Mouse (Mus musculus): ENCODE data around the gene Cers6. TPM values are rescaled to one million over a fixed set of nuclear protein-coding genes. Genes with fewer than 3 reads are reported as not detected.
A peak's percentile ranks its signal among the peaks of the same experiment; 100 is the strongest.

Gene Cers6
- total RNA-seq, 4 experiments from 2014 or later = 4.8 to 8.8 (median 5.7) TPM

DNA sequence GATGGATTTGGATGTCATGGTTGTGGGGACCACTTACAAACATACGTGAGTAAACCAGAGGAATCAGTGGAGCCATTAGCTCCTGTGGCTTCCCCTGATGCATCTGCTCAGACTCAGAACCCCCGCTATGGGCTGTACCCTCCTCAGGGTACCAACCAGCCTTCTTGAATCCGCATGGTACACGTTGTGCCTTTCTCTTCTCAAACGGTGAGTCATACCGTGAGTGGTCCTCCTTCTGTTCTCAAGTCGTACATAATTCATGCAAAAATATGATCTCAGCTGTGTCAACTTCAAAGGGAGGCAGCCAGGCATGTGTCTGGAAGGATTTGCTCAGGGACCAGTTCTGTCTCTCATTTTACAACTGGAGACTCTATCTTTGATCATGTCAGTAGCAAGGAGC is 23.3 kb downstream of the Cers6 start:
- no peak for DNase-seq

DNA sequence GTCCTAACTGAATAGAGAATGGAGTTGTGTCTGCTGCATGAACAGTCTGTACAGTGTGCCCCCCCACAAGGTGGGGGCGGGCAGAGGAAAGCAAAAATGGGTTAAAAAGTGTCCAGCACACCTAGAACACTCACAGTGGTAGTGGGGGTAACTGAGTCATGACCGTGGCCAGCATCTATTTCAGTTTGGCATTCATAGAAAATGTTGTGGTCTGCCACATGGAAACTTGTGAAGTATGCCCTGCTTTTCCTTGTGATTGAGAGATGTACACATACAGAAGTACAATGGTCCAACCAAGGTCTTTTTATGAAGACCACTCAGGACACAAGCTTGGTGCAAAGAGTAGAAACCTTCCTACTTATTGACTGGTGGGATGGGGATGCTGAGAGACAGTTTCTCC is 24.0 kb downstream of the Cers6 start:
- DNase-seq = no peak

DNA sequence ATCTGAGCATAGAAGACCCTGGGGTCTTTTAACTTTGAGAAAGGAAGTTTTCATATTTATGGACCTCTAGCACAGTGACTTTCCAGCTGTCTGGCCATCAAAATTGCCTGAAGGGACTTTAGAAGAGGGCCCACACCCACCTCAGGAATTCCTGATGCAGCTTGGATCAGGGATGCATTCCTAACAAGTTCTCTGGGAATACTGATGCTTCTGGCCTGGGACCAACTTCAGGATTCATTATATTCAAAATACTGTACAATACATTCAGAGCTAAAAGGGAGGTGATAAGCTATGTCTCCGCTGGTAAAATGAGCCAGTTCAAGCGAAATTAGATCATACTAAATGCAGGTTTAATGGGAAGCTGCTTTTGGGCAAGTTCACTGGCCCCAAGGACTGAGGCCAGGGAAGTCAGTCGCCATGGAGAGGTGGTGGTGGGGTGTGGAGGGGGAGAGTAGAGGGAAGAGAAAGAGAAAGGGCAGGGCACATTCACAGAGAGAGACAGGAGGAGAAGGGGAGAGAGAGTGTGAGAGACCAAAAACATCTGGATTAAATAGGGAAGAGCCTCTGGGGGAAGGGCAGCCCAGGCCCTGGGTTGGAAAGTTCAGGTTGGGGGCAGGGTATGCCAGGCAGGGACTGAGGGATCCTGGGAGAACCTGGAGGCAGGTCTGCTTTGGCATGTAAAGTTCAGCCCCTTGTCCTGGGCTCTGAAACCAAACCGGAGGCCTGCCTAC is 24.7 kb downstream of the Cers6 start:
- DNase-seq = no peak

DNA sequence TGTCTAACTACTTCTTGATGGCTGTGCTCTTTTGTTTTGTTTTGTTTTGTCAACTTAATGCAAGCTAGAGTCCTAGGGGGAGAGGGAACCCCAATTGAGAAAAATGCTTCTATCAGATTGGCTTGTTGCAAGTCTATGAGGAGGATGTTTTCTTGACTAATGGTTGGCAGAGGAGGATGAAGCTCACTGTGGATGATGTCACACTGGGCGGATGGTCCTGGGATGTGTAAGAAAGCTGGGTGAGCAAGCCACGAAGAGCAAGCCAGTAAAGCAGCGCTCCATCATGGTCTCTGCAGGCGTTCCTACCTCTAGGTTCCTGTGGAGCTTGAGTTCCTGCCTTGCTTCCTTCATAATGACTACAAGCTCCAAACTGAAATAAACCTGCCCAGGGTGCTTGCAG is 25.4 kb downstream of the Cers6 start:
- no peak for DNase-seq

DNA sequence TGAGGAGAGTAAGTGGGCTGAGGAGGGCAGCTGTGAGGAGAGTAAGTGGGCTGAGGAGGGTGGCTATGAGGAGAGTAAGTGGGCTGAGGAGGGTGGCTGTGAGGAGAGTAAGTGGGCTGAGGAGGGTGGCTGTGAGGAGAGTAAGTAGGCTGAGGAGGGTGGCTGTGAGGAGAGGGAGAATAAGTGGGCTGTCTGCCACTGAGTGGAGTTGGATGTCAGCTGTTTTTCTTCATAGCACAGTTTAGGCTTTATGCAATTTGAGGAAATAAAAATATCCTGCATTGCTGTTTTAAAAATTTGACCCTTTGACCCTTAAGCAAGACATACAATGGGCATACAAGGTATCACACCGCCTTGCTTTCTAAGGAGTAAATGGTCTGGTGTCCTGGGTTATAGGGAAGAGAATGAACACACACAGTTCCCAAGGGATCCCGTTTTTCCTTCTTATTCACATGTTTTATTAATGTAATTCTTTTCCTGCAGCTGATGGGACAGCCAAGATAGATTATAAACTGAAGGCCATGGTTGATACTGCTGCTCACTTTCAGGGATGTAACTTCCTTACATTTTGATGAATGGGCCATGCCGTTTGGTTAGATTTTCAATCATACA is 27.0 kb downstream of the Cers6 start:
- DNase-seq = no peak

DNA sequence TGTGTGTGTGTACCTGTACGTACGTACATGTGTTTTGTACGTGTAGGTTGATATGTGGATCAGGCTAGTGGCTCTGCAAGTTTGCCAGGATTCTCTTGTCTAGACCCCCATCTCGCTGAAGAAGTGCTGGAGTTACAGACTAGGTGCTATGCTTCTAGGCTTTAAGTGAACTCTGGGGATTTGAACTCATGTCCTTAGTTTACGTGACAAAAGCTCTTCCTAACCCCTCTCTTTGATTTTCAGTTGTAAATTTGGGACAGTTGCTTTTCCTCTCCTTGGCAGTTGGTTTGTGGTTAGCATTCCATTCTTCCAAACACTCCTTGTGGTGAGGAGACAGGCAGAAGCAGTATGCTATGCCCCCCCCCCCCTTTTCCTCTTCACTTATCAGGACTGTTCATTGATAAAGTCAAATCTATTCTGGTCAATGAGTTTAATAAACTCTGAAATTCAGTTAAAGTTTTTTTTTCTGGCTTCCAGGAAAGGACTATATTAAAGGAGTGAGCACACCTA is 28.5 kb downstream of the Cers6 start:
- DNase-seq = no peak

DNA sequence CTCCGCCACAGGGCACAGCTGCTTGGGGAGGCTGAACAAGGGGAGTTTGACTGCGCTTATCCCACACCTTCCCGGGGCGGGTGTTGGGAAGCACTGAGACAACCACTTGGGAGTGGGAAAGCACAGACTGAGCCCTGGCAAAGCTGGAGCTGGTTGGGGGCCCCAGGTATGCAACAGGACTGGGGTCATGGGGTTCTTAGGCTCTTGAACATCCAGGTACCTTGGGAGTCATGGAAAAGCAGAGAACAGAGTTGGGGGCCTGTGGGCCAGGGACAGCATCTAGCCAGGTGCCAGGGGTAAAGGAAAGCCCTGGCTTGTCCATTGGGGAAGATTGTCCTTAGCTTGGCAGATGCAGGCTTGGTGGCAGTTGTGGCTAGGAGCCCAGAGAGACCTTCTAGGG is 31.2 kb downstream of the Cers6 start:
- no peak for DNase-seq

DNA sequence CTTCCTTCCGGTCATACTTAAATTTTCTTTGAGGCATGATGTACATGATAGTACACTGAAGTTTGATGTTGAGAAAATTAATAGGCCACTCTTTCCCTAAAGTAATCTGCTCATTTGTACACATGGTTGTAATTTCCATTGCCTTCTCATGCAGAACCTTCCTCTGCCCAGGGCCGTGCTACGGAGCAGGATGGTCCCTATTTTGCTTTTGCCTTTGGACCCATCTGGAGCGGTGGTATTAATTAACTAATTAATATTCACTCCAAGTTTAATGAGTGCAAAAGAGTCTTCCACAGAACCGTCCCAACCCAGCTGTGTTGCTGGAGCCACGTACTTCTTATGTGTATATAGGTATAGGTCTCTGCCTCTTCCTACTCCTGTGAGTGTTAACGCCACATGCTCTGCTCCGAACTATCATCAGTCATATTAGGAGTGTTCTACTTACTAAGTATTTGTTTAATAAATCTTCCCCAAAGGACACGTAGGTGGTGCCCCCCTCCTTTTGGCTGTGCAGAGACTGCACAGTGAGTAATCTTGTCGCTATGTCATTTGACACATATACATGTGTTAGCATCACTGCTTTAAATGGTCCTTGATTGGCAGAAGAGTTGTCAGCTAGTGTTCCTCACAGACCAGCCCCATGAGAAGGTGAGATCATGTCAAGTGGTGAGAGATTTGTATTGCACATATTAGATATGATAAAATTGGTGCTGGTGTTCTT is 34.0 kb downstream of the Cers6 start:
- no peak for DNase-seq

DNA sequence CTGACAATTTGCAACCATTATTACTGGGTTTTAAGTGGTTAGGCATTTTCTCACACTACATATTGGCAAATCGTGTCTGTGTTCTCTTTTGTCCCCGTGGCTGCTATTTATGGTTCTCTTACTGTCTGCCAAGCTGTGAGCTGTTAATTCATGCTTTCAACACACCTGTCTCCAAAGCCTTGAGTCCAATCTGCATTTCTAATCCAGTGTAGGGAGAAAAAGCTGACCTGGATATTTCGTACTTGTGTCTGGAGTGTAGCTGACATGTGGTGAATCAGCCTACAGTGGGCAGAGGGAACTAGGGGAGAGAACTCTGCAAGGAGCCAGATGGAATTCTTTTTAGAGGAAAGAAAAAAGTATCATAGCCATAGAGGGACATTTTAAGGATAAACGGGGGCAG is 35.0 kb downstream of the Cers6 start:
- no peak for DNase-seq

DNA sequence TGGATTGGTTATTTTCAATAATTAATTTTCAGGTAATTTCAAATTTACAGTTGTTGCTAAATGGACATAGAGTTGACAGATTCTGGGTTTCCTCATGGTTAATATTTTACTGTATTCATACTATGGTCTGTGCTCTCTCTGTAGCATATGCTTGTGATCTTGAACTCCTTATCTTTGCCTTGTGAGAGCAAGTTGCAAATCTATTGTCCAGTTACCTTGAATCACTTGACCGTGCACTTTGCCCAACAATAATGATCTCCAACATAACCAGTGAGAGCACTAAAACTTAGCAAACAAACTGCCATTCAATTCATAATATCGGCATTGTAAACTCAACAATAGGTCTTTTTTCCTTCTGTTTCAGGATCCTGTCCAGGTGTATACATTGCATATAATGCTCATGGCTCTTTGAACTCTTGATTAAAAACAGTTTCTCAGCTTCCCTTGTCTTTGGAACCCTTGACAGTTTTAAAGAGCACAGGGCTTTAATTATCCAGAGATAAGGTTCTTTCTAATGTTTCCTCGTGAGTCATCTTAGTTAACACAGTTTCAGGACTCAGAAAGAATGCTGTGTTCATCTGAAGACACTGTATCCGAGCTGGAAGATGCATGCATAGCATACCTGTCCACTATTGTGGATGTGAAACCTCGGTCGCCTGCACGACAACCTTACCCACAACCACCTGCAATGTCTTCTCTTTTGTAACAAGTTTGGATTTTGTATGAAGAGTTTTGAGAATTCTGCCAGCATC is 38.7 kb downstream of the Cers6 start:
- DNase-seq = no peak

DNA sequence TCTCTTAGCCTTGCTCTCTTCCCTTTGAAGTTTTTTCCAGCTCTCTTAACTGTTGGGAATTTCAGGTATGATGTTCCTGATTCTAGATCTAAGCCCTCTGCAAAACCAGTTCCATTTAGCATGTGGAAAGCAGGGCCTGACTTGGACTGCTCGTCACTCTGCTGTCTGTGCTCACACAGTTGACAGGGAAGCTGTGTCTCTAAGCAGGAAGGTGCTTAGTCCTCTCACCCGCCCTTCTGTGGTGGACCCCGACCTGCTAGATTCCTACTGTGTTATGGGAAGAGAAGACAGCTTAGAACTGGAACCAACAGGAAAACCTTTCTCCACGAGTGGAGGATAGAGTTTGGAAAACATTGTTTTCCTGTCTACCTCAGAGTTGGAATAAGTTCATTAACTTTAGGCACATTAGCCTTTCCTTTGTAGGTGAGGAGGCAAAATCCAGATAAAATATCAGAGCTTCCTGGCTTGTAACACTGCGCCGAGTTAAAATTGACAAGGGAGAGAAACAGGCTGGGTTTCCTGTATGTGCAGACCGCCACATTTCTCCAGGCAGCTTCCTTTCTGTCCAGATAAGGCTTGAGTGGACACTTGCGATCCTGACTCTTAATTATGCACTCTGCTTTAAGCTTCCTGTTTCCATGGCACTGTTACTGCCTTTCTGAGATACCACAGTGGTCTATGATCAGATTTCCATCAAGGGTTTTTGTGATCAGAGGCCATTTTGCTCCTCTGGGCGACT is 39.6 kb downstream of the Cers6 start:
- no peak for DNase-seq

DNA sequence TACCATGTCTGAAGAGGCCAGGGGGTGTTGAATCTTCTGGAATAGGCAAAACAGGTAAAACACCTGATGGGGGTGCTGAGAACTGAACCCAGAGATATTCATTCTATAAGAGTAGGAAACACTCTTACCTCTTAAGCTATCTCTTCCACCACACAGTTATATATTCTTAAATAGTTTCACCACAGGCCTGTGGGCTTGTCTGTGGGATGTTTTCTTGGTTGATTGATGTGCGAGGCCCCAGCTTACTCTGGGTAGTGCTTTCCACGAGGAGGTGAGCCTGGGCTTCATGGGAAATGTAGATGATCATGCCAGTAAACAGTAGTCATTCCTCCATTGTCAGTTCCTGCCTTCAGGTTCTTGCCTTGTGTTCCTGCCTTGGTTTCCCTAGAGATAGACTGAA is 40.5 kb downstream of the Cers6 start:
- no peak for DNase-seq

DNA sequence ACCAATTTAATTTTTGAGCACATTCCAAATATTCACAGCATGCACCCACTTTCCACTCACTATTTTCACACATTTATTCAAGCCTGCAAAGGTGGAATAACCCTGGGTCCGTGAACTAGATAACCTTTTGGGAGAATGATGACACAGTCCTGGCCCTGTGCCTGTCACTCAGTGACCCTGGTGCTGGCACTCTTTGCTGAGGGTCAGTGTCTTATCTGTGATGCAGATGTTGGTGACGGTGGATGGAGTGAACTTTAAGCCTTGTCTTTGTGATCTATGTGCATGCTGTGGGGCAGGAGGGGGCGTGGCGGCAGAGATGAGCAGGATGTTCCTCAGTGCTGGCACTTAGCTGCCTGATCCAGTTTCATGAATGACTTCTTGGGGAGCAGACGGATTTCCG is 41.3 kb downstream of the Cers6 start:
- peak; percentile 18 for DNase-seq

DNA sequence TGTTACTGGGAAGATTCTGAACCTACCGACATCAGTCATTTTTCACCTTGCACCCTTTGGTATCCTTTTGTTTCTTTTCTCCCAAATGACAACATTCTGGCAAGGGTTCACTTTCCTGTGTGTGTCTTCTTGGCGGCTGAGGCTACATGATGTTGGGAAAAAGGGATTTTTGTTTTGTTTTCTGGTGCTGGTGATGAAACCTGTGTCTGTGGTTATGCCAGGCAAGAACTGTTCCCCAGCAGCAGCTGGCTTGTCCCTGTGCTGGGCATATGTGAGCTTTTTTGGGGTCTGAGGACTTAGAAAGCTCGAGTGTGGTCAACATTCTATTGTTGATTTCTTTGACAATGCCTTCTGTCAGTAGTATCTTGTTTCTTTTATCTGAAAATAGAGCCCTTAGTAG is 45.7 kb downstream of the Cers6 start:
- DNase-seq = no peak

DNA sequence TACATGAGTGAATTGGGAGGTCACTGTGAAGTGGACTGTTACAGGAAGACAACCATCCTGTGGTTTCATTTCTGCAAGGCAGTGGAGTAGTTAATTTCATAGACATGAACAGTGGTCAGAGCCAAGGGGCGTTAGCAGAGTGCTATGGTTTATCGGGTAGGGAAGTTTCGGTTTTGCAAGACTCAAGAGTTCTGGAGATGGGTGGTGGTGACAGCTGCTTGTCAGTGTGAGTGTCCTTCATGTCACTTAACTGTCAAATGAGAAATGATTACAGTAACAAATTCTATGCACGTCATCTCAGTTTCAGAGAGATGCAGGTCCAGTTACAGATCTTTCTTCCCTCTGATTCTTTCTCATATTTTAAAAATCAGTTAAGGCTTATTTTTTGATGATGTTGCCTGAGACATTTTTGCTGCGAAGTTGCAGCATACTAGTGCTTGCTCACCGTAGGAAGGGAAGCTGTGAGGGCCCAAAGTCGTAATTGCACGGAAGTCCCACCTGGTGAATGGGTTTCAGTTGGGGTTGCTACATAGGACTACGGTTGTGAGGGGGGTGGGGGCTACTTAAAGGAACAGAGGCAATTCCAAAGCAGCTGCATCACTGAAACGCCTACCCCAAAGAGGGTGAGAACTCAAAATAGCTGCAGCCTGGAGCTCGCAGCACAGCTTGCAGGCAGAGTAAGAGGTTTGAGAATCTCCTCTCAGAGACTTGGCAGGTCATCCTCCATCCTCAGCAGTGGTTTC is 46.7 kb downstream of the Cers6 start:
- DNase-seq = no peak

DNA sequence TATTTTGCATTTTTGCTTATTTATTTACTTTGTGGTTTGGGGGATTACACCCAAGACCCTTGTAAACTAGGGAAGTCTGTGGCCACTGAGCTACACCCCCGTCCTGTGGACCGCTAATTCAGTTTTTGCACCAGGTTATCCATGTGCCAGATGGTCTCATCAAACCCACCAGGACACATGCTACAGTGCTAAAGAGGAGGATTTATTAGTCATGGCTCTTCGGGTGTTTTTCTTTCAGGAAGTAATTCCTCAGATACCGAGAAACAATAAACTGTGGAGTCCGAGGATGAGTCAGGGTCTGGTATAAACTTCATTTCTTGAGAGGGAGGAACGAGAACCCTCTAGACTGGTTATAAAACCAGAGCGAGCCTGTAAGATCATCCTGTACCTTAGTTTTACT is 49.5 kb downstream of the Cers6 start:
- DNase-seq = no peak

DNA sequence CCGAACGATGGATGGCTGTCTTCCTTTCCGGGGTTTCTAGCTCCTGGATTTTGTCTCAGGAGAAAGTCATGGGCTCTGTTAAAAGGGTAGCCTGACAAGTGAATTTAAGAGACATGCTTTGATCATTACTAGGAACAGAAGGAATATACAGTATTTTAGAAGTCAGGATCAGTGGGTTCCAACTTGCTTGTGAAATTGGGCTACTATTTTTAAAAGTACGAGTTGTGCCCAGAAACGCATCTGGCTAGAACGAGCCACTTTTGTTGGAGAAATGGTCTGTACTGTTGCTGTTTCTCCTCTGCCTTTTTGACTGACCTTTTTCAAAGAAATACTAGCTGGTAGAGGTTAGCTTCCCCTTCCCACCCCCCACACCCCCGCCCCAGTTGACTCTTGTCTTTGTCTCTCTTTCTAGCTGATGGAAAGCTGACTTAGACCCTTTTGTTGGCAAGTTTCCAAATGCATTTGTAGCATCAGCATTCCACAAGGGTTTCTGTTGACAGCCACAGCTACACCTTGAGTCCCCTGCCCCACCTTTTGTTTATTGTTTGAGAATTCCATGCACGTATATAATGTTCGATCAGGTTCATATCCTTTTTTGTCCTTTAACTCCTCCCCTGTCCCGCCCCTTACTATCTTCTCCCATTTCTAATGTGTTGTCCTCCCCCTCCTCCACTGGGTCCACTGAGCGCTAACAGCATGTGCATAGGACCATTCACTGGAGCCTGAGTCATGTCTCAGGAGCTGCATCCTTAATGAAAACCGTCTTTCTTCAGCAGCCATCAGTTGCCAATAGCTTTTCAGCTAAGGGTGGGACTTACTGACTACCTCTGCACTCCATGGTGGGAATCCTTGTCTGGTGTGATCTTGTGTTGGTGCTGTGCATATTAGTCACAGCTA is 50.6 kb downstream of the Cers6 start:
- no peak for DNase-seq

DNA sequence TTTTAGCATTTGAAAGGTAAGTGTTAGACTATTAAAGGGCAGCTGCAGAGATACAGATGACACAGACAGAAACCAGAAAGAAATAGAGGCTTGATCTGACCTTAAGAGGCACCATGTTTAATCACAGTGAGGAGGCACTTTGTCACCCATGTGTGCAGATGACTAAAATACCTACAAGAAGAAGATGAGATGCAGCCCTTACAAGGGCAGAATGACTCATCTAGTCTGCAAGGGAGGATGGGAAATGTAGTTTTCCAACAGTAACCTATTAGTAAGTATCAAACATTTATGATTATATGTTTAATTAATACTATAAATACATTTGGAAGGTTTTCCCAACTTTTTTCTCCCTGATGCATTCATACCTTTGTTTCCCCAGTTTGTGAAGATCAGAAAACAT is 54.5 kb downstream of the Cers6 start:
- no peak for DNase-seq

DNA sequence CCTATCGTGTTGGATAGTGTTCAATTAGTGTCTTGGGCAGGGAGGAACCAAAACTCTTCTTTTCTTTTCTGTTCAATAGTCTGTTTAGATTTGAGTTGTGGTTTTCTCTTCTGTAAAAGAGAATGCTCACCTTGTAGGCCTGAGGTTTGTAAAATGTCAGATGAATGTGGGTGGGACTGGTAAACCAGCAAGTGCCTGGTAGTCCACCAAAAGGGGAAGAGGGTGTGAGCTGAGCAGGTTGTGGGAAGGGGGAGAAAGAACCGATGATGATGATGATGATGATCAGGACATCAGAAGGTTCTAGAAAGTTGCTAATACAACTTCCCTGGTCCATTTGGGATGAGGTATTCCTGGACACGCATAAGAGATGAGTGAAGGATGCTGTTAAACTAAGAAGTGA is 55.1 kb downstream of the Cers6 start:
- DNase-seq = no peak

DNA sequence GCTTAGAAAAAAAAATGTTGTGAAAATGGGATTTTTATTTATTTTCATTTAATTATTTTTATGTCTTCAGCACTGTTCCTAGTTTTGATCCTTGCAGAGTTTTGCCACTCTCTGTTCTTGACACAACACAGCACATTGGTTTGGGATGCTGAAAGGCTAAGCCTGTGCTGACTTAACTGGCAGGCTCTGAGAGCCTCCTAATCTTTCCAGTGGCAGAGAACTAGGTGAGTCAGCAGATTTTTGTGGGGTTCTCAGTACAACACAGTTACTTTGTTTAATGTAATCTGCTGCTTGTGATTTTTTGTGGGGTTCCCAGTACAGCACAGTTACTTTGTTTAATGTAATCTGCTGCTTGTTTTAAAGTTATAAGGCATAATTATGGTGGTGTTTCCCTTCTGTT is 55.8 kb downstream of the Cers6 start:
- DNase-seq = no peak

Measured in adrenal gland, adult 8-10 months (tissue).